Mouse (Mus musculus) embryonic facial prominence, embryonic 10.5 days (tissue): Measurements from ENCODE around the gene Dgkg. TPM values are rescaled to one million over a fixed set of nuclear protein-coding genes. Genes with fewer than 3 reads are reported as not detected.

ENCODE experiments used
- DNase-seq: peaks from one replicate; pipeline ENCODE4 v3.0.0-alpha.2; 2017; ENCODE audit warnings: low spot score
- H3K27ac ChIP-seq: fragments of 300-500 bp; sonication (generic); replicated peaks from 2 replicates; pipeline ENCODE4 v1.5.1; 2016; ENCODE audit warnings: mild to moderate bottlenecking
- H3K27me3 ChIP-seq: fragments of 300-500 bp; sonication (generic); replicated peaks from 2 replicates; pipeline ENCODE4 v1.6.1; 2016; ENCODE audit warnings: low read depth, mild to moderate bottlenecking; ENCODE audit not compliant: poor library complexity, severe bottlenecking
- H3K36me3 ChIP-seq: fragments of 300-500 bp; sonication (generic); replicated peaks from 2 replicates; pipeline ENCODE4 v1.6.1; 2016; ENCODE audit warnings: mild to moderate bottlenecking, moderate library complexity
- H3K4me1 ChIP-seq: fragments of 300-500 bp; sonication (generic); 2 replicates; pipeline ENCODE4 v1.6.1; 2016
- H3K4me3 ChIP-seq: fragments of 300-500 bp; sonication (generic); 2 replicates; pipeline ENCODE4 v1.5.1; 2016; ENCODE audit warnings: mild to moderate bottlenecking, moderate library complexity
- H3K9me3 ChIP-seq: fragments of 300-500 bp; sonication (generic); 2 replicates; pipeline ENCODE4 v1.6.1; 2016; ENCODE audit warnings: mild to moderate bottlenecking
- WGBS: fragments of 180-500 bp; shearing (Covaris S2); methylation state at CpG from one replicate; pipeline ENCODE4 v1.1.7; 2016; 5-methylcytosine and 5-hydroxymethylcytosine counted together
- polyA plus RNA-seq: library from polyadenylated mRNA; unstranded; fragments of >200 nt; fragmentation: Nextera tagmentation; extraction: Ambion mirVana; gene quantifications from 2 replicates; pipeline ENCODE4 v1.2.1, GENCODE M21; 2016

Dgkg gene
- polyA plus RNA-seq, 1 experiment from 2014 or later: 0.22 TPM

- Histone ChIP-seq H3K4me1 (peaks cover 6% of the 10 kb centered on the region), H3K27ac (no peak overlapping the region), H3K9me3 (no peaks in the 10 kb centered on the region), H3K4me3 (no peak overlapping the region), H3K27me3 (peaks cover 19% of the 10 kb centered on the region), H3K36me3 (no peaks in the 10 kb centered on the region)
- 84% methylated on average over 4 of the region's 4 CpGs for WGBS
- no peak for DNase-seq
These were observed 7.0 kb upstream of the Dgkg start for GRCm38 (mm10) chr16:22664033-22664432.

- H3K27ac ChIP-seq: no peak overlapping the region
- no peaks in the 10 kb centered on the region for H3K36me3 ChIP-seq
- DNase-seq: no peak
- WGBS: 46% methylated on average over 2 of the region's 2 CpGs
- H3K4me1 ChIP-seq: peaks cover 6% of the 10 kb centered on the region
- H3K9me3 ChIP-seq: no peaks in the 10 kb centered on the region
- peaks cover 28% of the 10 kb centered on the region for H3K27me3 ChIP-seq
- no peak overlapping the region for H3K4me3 ChIP-seq
These were observed 6.1 kb upstream of the Dgkg start for GRCm38 (mm10) chr16:22663136-22663535.

- H3K27ac ChIP-seq: no peak overlapping the region
- no peaks in the 10 kb centered on the region for H3K36me3 ChIP-seq
- H3K9me3 ChIP-seq: no peaks in the 10 kb centered on the region
- H3K27me3 ChIP-seq: peaks cover 46% of the 10 kb centered on the region
- peaks cover 18% of the 10 kb centered on the region for H3K4me1 ChIP-seq
- no peak overlapping the region for H3K4me3 ChIP-seq
- DNase-seq: no peak
- WGBS: 71% methylated on average over 5 of the region's 5 CpGs
These were observed 4.1 kb upstream of the Dgkg start for GRCm38 (mm10) chr16:22661076-22661475.

GRCm38 (mm10) chr16:22657874-22658789, 1.1 kb upstream of the Dgkg start:
- 76% methylated on average over 16 of the region's 16 CpGs for WGBS
- peaks cover 61% of the 10 kb centered on the region for H3K27me3 ChIP-seq
- H3K4me1 ChIP-seq: peaks cover 21% of the 10 kb centered on the region

GRCm38 (mm10) chr16:22655812-22656211, 1.2 kb downstream of the Dgkg start:
- H3K27me3 ChIP-seq: peaks cover 60% of the 10 kb centered on the region
- peak; percentile 13 for DNase-seq
- peaks cover 18% of the 10 kb centered on the region for H3K4me1 ChIP-seq
- peak overlapping the region; percentile 32; the same call in 1 of the 2 replicates for H3K4me3 ChIP-seq
- H3K27ac ChIP-seq: no peak overlapping the region
- H3K36me3 ChIP-seq: no peaks in the 10 kb centered on the region
- H3K9me3 ChIP-seq: no peaks in the 10 kb centered on the region
- 12% methylated on average over 11 of the region's 11 CpGs for WGBS

More at GRCm38 (mm10) chr16:22657874-22658789, 1.1 kb upstream of the Dgkg start:
- H3K9me3 ChIP-seq: no peaks in the 10 kb centered on the region
- no peak overlapping the region for H3K27ac ChIP-seq
- H3K36me3 ChIP-seq: no peaks in the 10 kb centered on the region
- no peak overlapping the region for H3K4me3 ChIP-seq
- DNase-seq: no peak

- WGBS: 66% methylated on average over 5 of the region's 5 CpGs
- Histone ChIP-seq H3K4me3 (no peak overlapping the region), H3K4me1 (peaks cover 18% of the 10 kb centered on the region), H3K27me3 (peaks cover 57% of the 10 kb centered on the region), H3K9me3 (no peaks in the 10 kb centered on the region), H3K36me3 (no peaks in the 10 kb centered on the region), H3K27ac (no peak overlapping the region)
- DNase-seq: no peak
These were observed 1.8 kb downstream of the Dgkg start for GRCm38 (mm10) chr16:22655223-22655622.

- no peak overlapping the region for H3K27ac ChIP-seq
- no peaks in the 10 kb centered on the region for H3K9me3 ChIP-seq
- no peaks in the 10 kb centered on the region for H3K36me3 ChIP-seq
- H3K27me3 ChIP-seq: peaks cover 57% of the 10 kb centered on the region
- no peak for DNase-seq
- H3K4me3 ChIP-seq: no peak overlapping the region
- WGBS: 55% methylated on average over 2 of the region's 2 CpGs
- H3K4me1 ChIP-seq: peaks cover 18% of the 10 kb centered on the region
These were observed 2.6 kb downstream of the Dgkg start for GRCm38 (mm10) chr16:22654477-22654835.

- no peak for DNase-seq
- WGBS: 91% methylated on average over 11 of the region's 11 CpGs
- Histone ChIP-seq H3K27me3 (peaks cover 52% of the 10 kb centered on the region), H3K36me3 (no peaks in the 10 kb centered on the region), H3K27ac (no peak overlapping the region), H3K4me1 (peaks cover 18% of the 10 kb centered on the region), H3K4me3 (no peak overlapping the region), H3K9me3 (no peaks in the 10 kb centered on the region)
These were observed 3.1 kb downstream of the Dgkg start for GRCm38 (mm10) chr16:22653817-22654476.

GRCm38 (mm10) chr16:22651244-22651643, 5.8 kb downstream of the Dgkg start:
- Histone ChIP-seq H3K27ac (no peak overlapping the region), H3K27me3 (peaks cover 25% of the 10 kb centered on the region), H3K4me1 (peaks cover 8% of the 10 kb centered on the region), H3K4me3 (no peak overlapping the region), H3K9me3 (no peaks in the 10 kb centered on the region), H3K36me3 (no peaks in the 10 kb centered on the region)
- 82% methylated on average over 3 of the region's 3 CpGs for WGBS
- no peak for DNase-seq

- no peak overlapping the region for H3K4me3 ChIP-seq
- no peaks in the 10 kb centered on the region for H3K9me3 ChIP-seq
- peaks cover 4% of the 10 kb centered on the region for H3K4me1 ChIP-seq
- 85% methylated on average over 1 of the region's 1 CpGs for whole genome bisulfite sequencing
- no peaks in the 10 kb centered on the region for H3K27me3 ChIP-seq
- H3K27ac ChIP-seq: no peak overlapping the region
- no peak for DNase-seq
- no peaks in the 10 kb centered on the region for H3K36me3 ChIP-seq
These were observed 11.8 kb downstream of the Dgkg start for GRCm38 (mm10) chr16:22645256-22645655.

- no peaks in the 10 kb centered on the region for H3K36me3 ChIP-seq
- H3K27me3 ChIP-seq: no peaks in the 10 kb centered on the region
- 70% methylated on average over 8 of the region's 8 CpGs for WGBS
- H3K4me3 ChIP-seq: no peak overlapping the region
- H3K27ac ChIP-seq: no peak overlapping the region
- peaks cover 10% of the 10 kb centered on the region for H3K4me1 ChIP-seq
- no peaks in the 10 kb centered on the region for H3K9me3 ChIP-seq
- no peak for DNase-seq
These were observed 13.6 kb downstream of the Dgkg start for GRCm38 (mm10) chr16:22643460-22643859.

- Histone ChIP-seq H3K36me3 (no peaks in the 10 kb centered on the region), H3K9me3 (no peaks in the 10 kb centered on the region), H3K27me3 (no peaks in the 10 kb centered on the region), H3K4me1 (peaks cover 10% of the 10 kb centered on the region), H3K27ac (no peak overlapping the region), H3K4me3 (no peak overlapping the region)
- no peak for DNase-seq
- 88% methylated on average over 6 of the region's 6 CpGs for WGBS
These were observed 14.1 kb downstream of the Dgkg start for GRCm38 (mm10) chr16:22642953-22643352.

GRCm38 (mm10) chr16:22642054-22642453, 15.0 kb downstream of the Dgkg start:
- Histone ChIP-seq H3K4me3 (no peak overlapping the region), H3K9me3 (no peaks in the 10 kb centered on the region), H3K36me3 (no peaks in the 10 kb centered on the region), H3K27ac (no peak overlapping the region), H3K4me1 (peaks cover 10% of the 10 kb centered on the region), H3K27me3 (no peaks in the 10 kb centered on the region)
- WGBS: 80% methylated on average over 4 of the region's 4 CpGs
- no peak for DNase-seq
